Mouse (Mus musculus): ENCODE data around the gene Ppp1r3g. TPM values are rescaled to one million over a fixed set of nuclear protein-coding genes. Genes with fewer than 3 reads are reported as not detected.

Ppp1r3g gene
- polyA plus RNA-seq (2012; rRNA removed) (0.25 and 0.35 TPM in 2 replicates), polyA plus RNA-seq (2014; fragmentation: Nextera tagmentation; extraction: Ambion mirVana) (0.35 and 0.63 TPM in 2 replicates)

- Histone ChIP-seq H3K4me3 (ENCODE audit: insufficient read depth in 1 of 2, low read depth in 2 of 2, low read length in 2 of 2) (no peak within 1 kb of the TSS), H3K27ac (no peak within 1 kb of the TSS), H3K4me1 (replicated peaks; ENCODE audit: control insufficient read depth in 2 of 2, insufficient read depth in 2 of 2, low read length in 1 of 2) (no peaks in the 10 kb centered on the region), H3K36me3 (replicated peaks; ENCODE audit: control insufficient read depth, insufficient read depth, low read depth) (no peaks in the 10 kb centered on the region), H3K4me2 (ENCODE audit: low read depth) (no peak within 1 kb of the TSS), H3K9ac (replicated peaks) (no peak within 1 kb of the TSS), H3K9me3 (ENCODE audit: control insufficient read depth, low read length) (no peaks in the 10 kb centered on the region), H3K27me3 (ENCODE audit: control insufficient read depth, insufficient read depth, low read length) (no peaks in the 10 kb centered on the region)
- DNase-seq (ENCODE audit: low read depth in 3 of 3, low spot score in 3 of 3) (no peak), ATAC-seq (ENCODE audit: insufficient read depth) (no peak)
- WGBS (ENCODE audit: insufficient replicate concordance), result 75% methylated on average over 1 of the region's 1 CpGs
- TF ChIP-seq EP300 (IDR thresholded peaks at IDR 0.05; ENCODE audit: low read depth), result no peak
- no peak for TF ChIP-seq CTCF (IDR thresholded peaks at IDR 0.05; ENCODE audit: low read depth)
Observed at GRCm38 (mm10) chr13:35958539-35958938, at the start of gene Ppp1r3g. Ppp1r3g (plus strand) TSS chr13:35958839.

- H3K4me3 ChIP-seq (ENCODE audit: insufficient read depth in 1 of 2, low read depth in 2 of 2, low read length in 2 of 2), result no peak overlapping the region
- DNase-seq (ENCODE audit: low read depth in 3 of 3, low spot score in 3 of 3) (no peak), ATAC-seq (ENCODE audit: insufficient read depth) (no peak)
- no peak for TF ChIP-seq CTCF (IDR thresholded peaks at IDR 0.05; ENCODE audit: low read depth)
- no peak for TF ChIP-seq EP300 (IDR thresholded peaks at IDR 0.05; ENCODE audit: low read depth)
- H3K4me1 ChIP-seq (replicated peaks; ENCODE audit: control insufficient read depth in 2 of 2, insufficient read depth in 2 of 2, low read length in 1 of 2), result 0 out of 4 replicates have a peak, but pooled peaks cover 0 to 1% of the 10 kb centered on the region in 2 experiments
- WGBS (ENCODE audit: insufficient replicate concordance), result 67% methylated on average over 1 of the region's 1 CpGs
- H3K27ac ChIP-seq, result no peak overlapping the region
- no peaks in the 10 kb centered on the region for H3K9me3 ChIP-seq (ENCODE audit: control insufficient read depth, low read length)
- no peak overlapping the region for H3K4me2 ChIP-seq (ENCODE audit: low read depth)
- no peaks in the 10 kb centered on the region for H3K27me3 ChIP-seq (ENCODE audit: control insufficient read depth, insufficient read depth, low read length)
- H3K9ac ChIP-seq (replicated peaks), result no peak overlapping the region
- H3K36me3 ChIP-seq (replicated peaks; ENCODE audit: control insufficient read depth, insufficient read depth, low read depth), result no peaks in the 10 kb centered on the region
Observed at GRCm38 (mm10) chr13:35911476-35911875, 47.2 kb upstream of the Ppp1r3g start.

- H3K27me3 ChIP-seq (ENCODE audit: control insufficient read depth, insufficient read depth, low read length), result no peaks in the 10 kb centered on the region
- H3K4me2 ChIP-seq (ENCODE audit: low read depth), result no peak overlapping the region
- H3K27ac ChIP-seq, result no peak overlapping the region
- no peak for ATAC-seq (ENCODE audit: insufficient read depth)
- no peak overlapping the region for H3K9ac ChIP-seq (replicated peaks)
- TF ChIP-seq EP300 (IDR thresholded peaks at IDR 0.05; ENCODE audit: low read depth) (no peak), CTCF (IDR thresholded peaks at IDR 0.05; ENCODE audit: low read depth) (no peak)
- H3K4me1 ChIP-seq (replicated peaks; ENCODE audit: control insufficient read depth in 2 of 2, insufficient read depth in 2 of 2, low read length in 1 of 2), result no peaks in the 10 kb centered on the region
- no peak for DNase-seq (ENCODE audit: low read depth in 3 of 3, low spot score in 3 of 3)
- H3K9me3 ChIP-seq (ENCODE audit: control insufficient read depth, low read length), result no peaks in the 10 kb centered on the region
- WGBS (ENCODE audit: insufficient replicate concordance), result 54% methylated on average over 2 of the region's 2 CpGs
- no peak overlapping the region for H3K4me3 ChIP-seq (ENCODE audit: insufficient read depth in 1 of 2, low read depth in 2 of 2, low read length in 2 of 2)
- no peaks in the 10 kb centered on the region for H3K36me3 ChIP-seq (replicated peaks; ENCODE audit: control insufficient read depth, insufficient read depth, low read depth)
Observed at GRCm38 (mm10) chr13:35937991-35938390, 20.6 kb upstream of the Ppp1r3g start.

- H3K4me3 ChIP-seq (ENCODE audit: insufficient read depth in 1 of 2, low read depth in 2 of 2, low read length in 2 of 2), result no peak overlapping the region
- H3K9me3 ChIP-seq (ENCODE audit: control insufficient read depth, low read length), result no peaks in the 10 kb centered on the region
- no peaks in the 10 kb centered on the region for H3K36me3 ChIP-seq (replicated peaks; ENCODE audit: control insufficient read depth, insufficient read depth, low read depth)
- H3K27me3 ChIP-seq (ENCODE audit: control insufficient read depth, insufficient read depth, low read length), result no peaks in the 10 kb centered on the region
- 54% methylated on average over 18 of the region's 18 CpGs for WGBS (ENCODE audit: insufficient replicate concordance)
- no peak overlapping the region for H3K4me2 ChIP-seq (ENCODE audit: low read depth)
- H3K27ac ChIP-seq, result no peak overlapping the region
- TF ChIP-seq CTCF (IDR thresholded peaks at IDR 0.05; ENCODE audit: low read depth) (no peak), EP300 (IDR thresholded peaks at IDR 0.05; ENCODE audit: low read depth) (no peak)
- DNase-seq (ENCODE audit: low read depth in 3 of 3, low spot score in 3 of 3), result no peak
- no peaks in the 10 kb centered on the region for H3K4me1 ChIP-seq (replicated peaks; ENCODE audit: control insufficient read depth in 2 of 2, insufficient read depth in 2 of 2, low read length in 1 of 2)
- no peak overlapping the region for H3K9ac ChIP-seq (replicated peaks)
- ATAC-seq (ENCODE audit: insufficient read depth), result no peak
Observed at GRCm38 (mm10) chr13:35939871-35940665, 18.6 kb upstream of the Ppp1r3g start.

- Histone ChIP-seq H3K36me3 (replicated peaks; ENCODE audit: control insufficient read depth, insufficient read depth, low read depth) (no peaks in the 10 kb centered on the region), H3K4me2 (ENCODE audit: low read depth) (no peak overlapping the region), H3K4me1 (replicated peaks; ENCODE audit: control insufficient read depth in 2 of 2, insufficient read depth in 2 of 2, low read length in 1 of 2) (no peaks in the 10 kb centered on the region), H3K27ac (no peak overlapping the region), H3K9ac (replicated peaks) (no peak overlapping the region), H3K27me3 (ENCODE audit: control insufficient read depth, insufficient read depth, low read length) (no peaks in the 10 kb centered on the region), H3K4me3 (ENCODE audit: insufficient read depth in 1 of 2, low read depth in 2 of 2, low read length in 2 of 2) (no peak overlapping the region), H3K9me3 (ENCODE audit: control insufficient read depth, low read length) (no peaks in the 10 kb centered on the region)
- no peak for DNase-seq (ENCODE audit: low read depth in 3 of 3, low spot score in 3 of 3)
- no peak for ATAC-seq (ENCODE audit: insufficient read depth)
- 38% methylated on average over 5 of the region's 5 CpGs for WGBS (ENCODE audit: insufficient replicate concordance)
- TF ChIP-seq CTCF (IDR thresholded peaks at IDR 0.05; ENCODE audit: low read depth), result no peak
Observed at GRCm38 (mm10) chr13:35940934-35941333, 17.7 kb upstream of the Ppp1r3g start.

Measured in liver, embryonic 14.5 days (tissue).